Mouse (Mus musculus) intestine, postnatal 0 days (tissue): ENCODE results near the gene Ptges3l. TPM values are rescaled to one million over a fixed set of nuclear protein-coding genes. Genes with fewer than 3 reads are reported as not detected.
A peak's percentile ranks its signal among the peaks of the same experiment; 100 is the strongest.
"Not testable (repeated sequence)": the region's sequence is repeated elsewhere in the genome, so short reads cannot be mapped to it uniquely, and the experiment has no call there.

Source experiments
- ATAC-seq: fragments of 200-750 bp; cut with Nextera tagmentation; 2 replicates; pipeline ENCODE4 v1.8.0; 2017; ENCODE audit warnings: mild to moderate bottlenecking, moderate TSS enrichment, moderate library complexity
- H3K27ac ChIP-seq: fragments of 300-500 bp; sonication (generic); 2 replicates; pipeline ENCODE4 v1.5.1; 2014; ENCODE audit warnings: mild to moderate bottlenecking, low read depth, low read length, moderate library complexity
- H3K27me3 ChIP-seq: fragments of 300-500 bp; sonication (generic); replicated peaks from 2 replicates; pipeline ENCODE4 v1.6.1; 2014; ENCODE audit warnings: low read length, mixed read lengths; ENCODE audit not compliant: control insufficient read depth, insufficient read depth
- H3K36me3 ChIP-seq: fragments of 300-500 bp; sonication (generic); 2 replicates; pipeline ENCODE4 v1.6.1; 2014; ENCODE audit warnings: mild to moderate bottlenecking, moderate library complexity; ENCODE audit not compliant: control insufficient read depth, insufficient read depth
- H3K4me1 ChIP-seq: fragments of 300-500 bp; sonication (generic); replicated peaks from 2 replicates; pipeline ENCODE4 v1.6.1; 2014; ENCODE audit warnings: antibody characterized with exemption, low read length, mixed read lengths; ENCODE audit not compliant: control insufficient read depth, insufficient read depth
- H3K4me2 ChIP-seq: fragments of 300-500 bp; sonication (generic); replicated peaks from 2 replicates; pipeline ENCODE4 v1.6.1; 2014; ENCODE audit warnings: low read depth, mild to moderate bottlenecking, moderate library complexity
- H3K4me3 ChIP-seq: fragments of 300-500 bp; sonication (generic); 2 replicates; pipeline ENCODE4 v1.5.1; 2014; ENCODE audit warnings: low read depth, low read length
- H3K9ac ChIP-seq: fragments of 300-500 bp; sonication (generic); 2 replicates; pipeline ENCODE4 v1.6.1; 2014; ENCODE audit warnings: mild to moderate bottlenecking, low read depth, low read length
- H3K9me3 ChIP-seq: fragments of 300-500 bp; sonication (generic); 2 replicates; pipeline ENCODE4 v1.6.1; 2016; ENCODE audit warnings: mixed run types; ENCODE audit not compliant: control insufficient read depth
- CTCF ChIP-seq: sonication (generic); IDR thresholded peaks from 2 replicates; pipeline ENCODE4 v1.5.1; 2016; ENCODE audit warnings: low read depth, mild to moderate bottlenecking, control low read depth, antibody characterized with exemption, moderate library complexity
- WGBS: fragments of 180-500 bp; shearing (Covaris S2); extraction: QIAGEN DNeasy Blood & Tissue Kit; methylation state at CpG from one replicate; pipeline ENCODE4 v1.1.7; 2014; 5-methylcytosine and 5-hydroxymethylcytosine counted together
- microRNA-seq: library from miRNA; unstranded; fragments of <30 nt; microRNA quantifications from one replicate; pipeline ENCODE4, GENCODE M21; 2016
- polyA plus RNA-seq: library from polyadenylated mRNA; unstranded; fragments of >200 nt; fragmentation: Nextera tagmentation; extraction: Ambion mirVana; gene quantifications from 2 replicates; pipeline ENCODE4 v1.2.1, GENCODE M21; 2015

The Ptges3l gene
- polyA plus RNA-seq, 1 experiment from 2014 or later: 7.0 TPM

GRCm38 (mm10) chr11:101381817-101382216 lies 43.3 kb downstream of the Ptges3l start:
- H3K9ac ChIP-seq: no peak overlapping the region
- ATAC-seq: no peak
- H3K27ac ChIP-seq: no peak overlapping the region
- H3K9me3 ChIP-seq: no peaks in the 10 kb centered on the region
- no peak overlapping the region for H3K4me2 ChIP-seq
- no peak for TF ChIP-seq CTCF
- no peaks in the 10 kb centered on the region for H3K4me1 ChIP-seq
- no peaks in the 10 kb centered on the region for H3K36me3 ChIP-seq
- H3K4me3 ChIP-seq: no peak overlapping the region
- WGBS: 29% methylated on average over 4 of the region's 4 CpGs
- H3K27me3 ChIP-seq: no peaks in the 10 kb centered on the region

GRCm38 (mm10) chr11:101378926-101379325 lies 46.2 kb downstream of the Ptges3l start:
- ATAC-seq: peak; percentile 48
- TF ChIP-seq CTCF: no peak
- Histone ChIP-seq H3K36me3 (peaks cover 6% of the 10 kb centered on the region; the same call in 1 of the 2 replicates), H3K27ac (no peak overlapping the region), H3K4me1 (no peaks in the 10 kb centered on the region), H3K9me3 (no peaks in the 10 kb centered on the region), H3K9ac (no peak overlapping the region), H3K4me2 (no peak overlapping the region), H3K27me3 (no peaks in the 10 kb centered on the region), H3K4me3 (no peak overlapping the region)
- 73% methylated on average over 6 of the region's 6 CpGs for WGBS

DNA sequence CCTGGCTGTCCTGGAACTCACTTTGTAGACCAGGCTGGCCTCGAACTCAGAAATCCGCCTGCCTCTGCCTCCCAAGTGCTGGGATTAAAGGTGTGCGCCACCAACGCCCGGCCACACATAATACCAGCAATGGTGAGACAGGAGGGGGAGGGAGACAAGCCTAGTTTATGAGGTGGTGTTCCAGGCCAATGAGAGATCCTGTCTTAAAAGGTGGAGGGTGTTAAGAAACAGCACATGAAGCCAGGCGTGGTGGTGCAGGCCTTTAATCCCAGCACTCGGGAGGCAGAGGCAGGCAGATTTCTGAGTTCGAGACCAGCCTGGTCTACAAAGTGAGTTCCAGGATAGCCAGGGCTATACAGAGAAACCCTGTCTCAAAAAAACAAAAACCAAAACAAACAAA lies 46.9 kb downstream of the Ptges3l start:
- WGBS: 96% methylated on average over 8 of the region's 8 CpGs
- H3K4me1 ChIP-seq, ATAC-seq, H3K4me3 ChIP-seq, H3K9me3 ChIP-seq, H3K27ac ChIP-seq, H3K27me3 ChIP-seq, H3K9ac ChIP-seq, H3K4me2 ChIP-seq, H3K36me3 ChIP-seq: not testable (repeated sequence)

- H3K4me2 ChIP-seq: no peak overlapping the region
- no peaks in the 10 kb centered on the region for H3K9me3 ChIP-seq
- H3K27ac ChIP-seq: no peak overlapping the region
- no peak overlapping the region for H3K4me3 ChIP-seq
- no peaks in the 10 kb centered on the region for H3K27me3 ChIP-seq
- H3K9ac ChIP-seq: no peak overlapping the region
- 63% methylated on average over 7 of the region's 7 CpGs for WGBS
- no peaks in the 10 kb centered on the region for H3K4me1 ChIP-seq
- TF ChIP-seq CTCF: no peak
- no peak for ATAC-seq
- H3K36me3 ChIP-seq: peaks cover 12% of the 10 kb centered on the region
Observed at GRCm38 (mm10) chr11:101374421-101374938, 50.7 kb downstream of the Ptges3l start.

DNA sequence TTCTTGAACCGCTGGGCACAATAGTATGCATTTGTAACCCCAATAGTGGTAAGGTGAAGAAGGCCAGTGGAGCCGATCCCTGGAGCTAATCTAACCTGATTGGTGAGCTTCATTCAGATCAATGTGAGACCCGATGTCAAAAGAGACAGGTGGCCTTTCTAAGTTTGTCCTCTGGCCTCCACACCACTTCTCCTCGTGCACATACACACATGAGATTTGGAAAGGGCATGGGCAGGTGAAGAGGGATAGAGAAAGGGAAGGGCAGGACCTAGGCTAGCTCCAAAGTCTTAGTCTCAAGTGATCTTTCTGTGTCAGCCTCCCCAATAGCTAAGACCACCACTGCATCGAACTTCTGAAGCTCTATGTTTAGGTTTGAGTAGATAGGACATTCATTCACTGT lies 55.0 kb downstream of the Ptges3l start:
- Histone ChIP-seq H3K4me2 (peak overlapping the region; percentile 49), H3K9ac (0 out of 2 replicates have a peak overlapping the region, but pooled peaks have one; percentile 7), H3K36me3 (peaks cover 6% of the 10 kb centered on the region; the same call in 1 of the 2 replicates), H3K27ac (no peak overlapping the region), H3K27me3 (no peaks in the 10 kb centered on the region), H3K4me1 (0 out of 2 replicates have a peak, but pooled peaks cover 4% of the 10 kb centered on the region), H3K4me3 (no peak overlapping the region; the same call in 1 of the 2 replicates), H3K9me3 (no peaks in the 10 kb centered on the region)
- 69% methylated on average over 5 of the region's 5 CpGs for WGBS
- ATAC-seq: no peak
- TF ChIP-seq CTCF: no peak

Small RNAs within 50 kb of the gene (microRNA-seq; reads per million reads assigned to microRNA genes)
- gene Mir6929: not detected

Other genes starting within 250 kb of the Ptges3l start
- gene Ccr10, start 249.9 kb downstream of the Ptges3l start, polyA plus RNA-seq: 0.13 and 0.22 TPM in 2 replicates
- gene Ezh1, start 198.9 kb downstream of the Ptges3l start, polyA plus RNA-seq: 9.8 and 10.8 TPM in 2 replicates
- gene Ramp2, start 179.3 kb downstream of the Ptges3l start, polyA plus RNA-seq: 67.7 and 74.7 TPM in 2 replicates
- gene Vps25, start 171.6 kb downstream of the Ptges3l start, polyA plus RNA-seq: 148 and 157 TPM in 2 replicates
- 4.6 and 4.7 TPM in 2 replicates for gene Wnk4, start 164.8 kb downstream of the Ptges3l start, polyA plus RNA-seq
- 0.26 and 0.47 TPM in 2 replicates for gene Cntd1, start 146.3 kb downstream of the Ptges3l start, polyA plus RNA-seq
- 255 and 276 TPM in 2 replicates for gene Coa3, start 146.2 kb downstream of the Ptges3l start, polyA plus RNA-seq
- 117 and 124 TPM in 2 replicates for gene Becn1, start 123.0 kb downstream of the Ptges3l start, polyA plus RNA-seq
- gene Psme3, start 109.1 kb downstream of the Ptges3l start, polyA plus RNA-seq: 59.5 and 60.2 TPM in 2 replicates
- 0.34 and 0.41 TPM in 2 replicates for gene Aoc2, start 100.3 kb downstream of the Ptges3l start, polyA plus RNA-seq
- gene Aoc3, start 94.7 kb downstream of the Ptges3l start, polyA plus RNA-seq: 3.7 and 4.4 TPM in 2 replicates
- gene G6pc, start 57.8 kb downstream of the Ptges3l start, polyA plus RNA-seq: 54.3 and 63.3 TPM in 2 replicates
- gene Aarsd1, start 7.7 kb downstream of the Ptges3l start, polyA plus RNA-seq: 27.0 and 28.9 TPM in 2 replicates
- 2.2 and 2.9 TPM in 2 replicates for gene Gm27029, start 537 bp downstream of the Ptges3l start, polyA plus RNA-seq
- gene Rundc1, start 248 bp downstream of the Ptges3l start, polyA plus RNA-seq: 12.0 and 13.1 TPM in 2 replicates
- 240 and 241 TPM in 2 replicates for gene Rpl27, start 17.0 kb upstream of the Ptges3l start, polyA plus RNA-seq
- 100 and 102 TPM in 2 replicates for gene Ifi35, start 23.1 kb upstream of the Ptges3l start, polyA plus RNA-seq
- gene Rnd2, start 39.7 kb upstream of the Ptges3l start, polyA plus RNA-seq: 27.8 and 31.9 TPM in 2 replicates
- 94.5 and 95.6 TPM in 2 replicates for gene Vat1, start 40.9 kb upstream of the Ptges3l start, polyA plus RNA-seq
- gene Brca1, start 126.6 kb upstream of the Ptges3l start, polyA plus RNA-seq: 2.3 and 3.3 TPM in 2 replicates
- 44.5 and 54.1 TPM in 2 replicates for gene Nbr1, start 126.8 kb upstream of the Ptges3l start, polyA plus RNA-seq
- 122 and 130 TPM in 2 replicates for gene Tmem106a, start 156.9 kb upstream of the Ptges3l start, polyA plus RNA-seq
- gene Gm11634, start 173.9 kb upstream of the Ptges3l start, polyA plus RNA-seq: 0.27 and 0.37 TPM in 2 replicates
- 13.3 and 15.3 TPM in 2 replicates for gene Rdm1, start 201.9 kb upstream of the Ptges3l start, polyA plus RNA-seq
- 6.3 and 7.8 TPM in 2 replicates for gene Arl4d, start 240.2 kb upstream of the Ptges3l start, polyA plus RNA-seq